Mouse (Mus musculus) CD8-positive naive resting alpha-beta T cell, adult 57 days (primary cell): Measurements from ENCODE around the gene Olfr1174-ps. TPM values are rescaled to one million over a fixed set of nuclear protein-coding genes. Genes with fewer than 3 reads are reported as not detected.

Source experiments
- total RNA-seq: library from RNA; stranded (reverse); gene quantifications from one replicate; pipeline ENCODE4 v1.2.4, GENCODE M21; 2023

Gene Olfr1174-ps
- total RNA-seq = not detected

DNA sequence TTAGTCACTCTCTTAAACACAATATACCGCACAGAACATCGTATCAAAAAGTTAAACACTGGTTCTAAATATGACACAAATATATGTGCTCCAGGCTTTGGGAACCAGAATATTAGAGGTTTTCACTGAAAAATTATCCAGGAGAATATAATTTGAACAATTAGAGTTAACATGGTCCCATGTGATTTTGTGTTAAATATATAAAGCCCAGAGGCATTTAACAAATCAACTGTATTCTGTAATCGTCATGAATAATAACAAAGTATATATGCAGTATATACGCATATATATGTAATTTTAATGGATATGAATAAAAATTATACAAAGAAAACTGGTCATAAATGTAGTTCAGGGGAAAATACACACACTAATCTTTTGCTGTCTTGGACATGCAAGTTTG lies at the start of gene Olfr1174-ps:
Olfr1174-ps (minus strand) TSS at position 101 of the 400 bp plus-strand sequence.

DNA sequence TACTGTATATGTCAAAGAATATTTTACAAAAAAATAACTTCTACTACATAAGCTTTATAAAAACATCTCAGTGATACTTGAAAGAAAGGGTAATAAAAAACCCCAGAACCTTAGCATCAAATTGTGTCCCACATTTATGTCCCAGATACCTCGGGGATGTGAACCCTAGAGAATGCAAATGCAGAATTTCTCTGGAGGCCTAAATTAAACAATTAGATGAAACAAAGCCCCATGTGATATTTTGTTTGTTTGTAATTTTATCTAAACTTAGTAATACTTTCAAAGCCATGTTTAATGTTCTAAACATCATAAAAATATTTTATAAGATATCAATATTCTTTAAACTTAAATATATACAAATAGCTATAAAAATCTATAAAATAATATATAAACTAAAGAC lies 31.5 kb upstream of the Olfr1174-ps start, which contains the start of gene Olfr1177-ps:
Olfr1177-ps (minus strand) TSS at position 101 of the 400 bp plus-strand sequence.

DNA sequence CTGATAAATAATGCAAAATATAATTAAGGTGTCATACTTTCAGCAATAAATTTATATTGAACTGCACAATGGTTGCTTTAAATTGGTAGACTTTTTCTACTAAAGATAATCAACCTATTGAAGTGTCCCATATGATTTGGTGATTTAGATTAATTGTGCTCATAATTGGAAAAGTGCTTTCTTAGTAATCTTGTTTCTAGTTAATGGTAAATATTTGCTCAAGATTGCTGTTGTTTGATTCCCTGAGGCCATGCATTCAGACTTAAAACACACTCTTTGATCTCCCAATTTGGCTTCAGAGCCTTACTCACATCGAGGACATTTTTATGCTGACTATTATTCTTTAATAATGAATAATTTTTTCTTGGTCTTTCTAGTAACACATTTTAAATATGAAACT lies 21.5 kb upstream of the Olfr1174-ps start, which contains the start of gene Olfr1176:
Olfr1176 (plus strand) TSS at position 301 of the 400 bp plus-strand sequence.

DNA sequence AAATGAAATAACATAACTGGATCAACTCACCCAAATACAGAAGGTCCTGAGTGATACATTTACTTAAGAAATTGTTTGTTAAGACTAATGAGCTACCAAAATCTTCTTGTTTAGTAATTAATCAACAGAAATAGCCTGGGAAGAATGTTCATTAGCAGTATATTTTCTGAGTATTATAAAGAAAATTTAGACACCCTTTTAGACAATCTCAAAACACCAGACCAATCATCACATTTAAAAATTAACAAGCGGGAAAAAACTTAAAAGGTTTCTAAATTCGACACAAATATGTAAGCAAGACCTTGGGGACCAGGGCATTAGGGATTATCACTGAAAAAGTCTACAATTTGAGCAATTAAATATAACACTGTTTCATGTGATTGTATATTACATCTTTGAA lies 12.2 kb upstream of the Olfr1174-ps start, which contains the start of gene Olfr1175-ps:
Olfr1175-ps (minus strand) TSS at position 101 of the 400 bp plus-strand sequence.

DNA sequence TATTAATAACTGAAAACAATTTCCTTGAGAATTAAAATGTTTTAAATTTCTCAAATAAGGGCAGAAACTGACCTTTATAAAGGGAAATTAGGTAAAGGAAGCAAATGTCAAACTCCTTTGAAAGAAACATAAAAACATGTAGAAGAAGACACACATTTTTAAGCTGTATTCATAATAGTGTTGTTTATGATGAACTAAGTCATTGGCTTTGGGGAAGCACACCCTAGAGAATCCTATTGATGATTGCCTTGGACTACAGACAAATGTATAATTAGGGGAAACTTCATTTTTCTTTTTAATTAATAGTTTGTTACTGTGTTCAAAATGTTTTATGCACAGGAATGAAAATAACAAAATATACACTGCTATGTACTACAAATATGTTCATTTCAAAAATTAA lies 35.2 kb downstream of the Olfr1174-ps start, which contains the start of gene Olfr1173:
Olfr1173 (minus strand) TSS at position 101 of the 400 bp plus-strand sequence.

Other genes with a start within 250 kb of the Olfr1174-ps start
- gene Olfr1163, start 243.3 kb downstream of the Olfr1174-ps start, total RNA-seq = not detected
- not detected for gene Olfr1164, start 221.2 kb downstream of the Olfr1174-ps start, total RNA-seq
- gene Olfr1166, start 186.9 kb downstream of the Olfr1174-ps start, total RNA-seq = not detected
- gene Olfr1167, start 159.9 kb downstream of the Olfr1174-ps start, total RNA-seq = not detected
- gene Olfr1168, start 133.3 kb downstream of the Olfr1174-ps start, total RNA-seq = not detected
- gene Olfr1170, start 86.8 kb downstream of the Olfr1174-ps start, total RNA-seq = not detected
- gene Olfr1173, start 35.3 kb downstream of the Olfr1174-ps start, total RNA-seq = not detected
- gene Olfr1175-ps, start 12.1 kb upstream of the Olfr1174-ps start, total RNA-seq = not detected
- gene Olfr1176, start 21.6 kb upstream of the Olfr1174-ps start, total RNA-seq = not detected
- gene Olfr1177-ps, start 31.4 kb upstream of the Olfr1174-ps start, total RNA-seq = not detected
- gene Olfr1178, start 71.9 kb upstream of the Olfr1174-ps start, total RNA-seq = not detected
- not detected for gene Olfr1179, start 91.3 kb upstream of the Olfr1174-ps start, total RNA-seq
- not detected for gene Olfr1180, start 104.0 kb upstream of the Olfr1174-ps start, total RNA-seq
- not detected for gene Olfr1181, start 111.0 kb upstream of the Olfr1174-ps start, total RNA-seq
- not detected for gene Gm13757, start 134.0 kb upstream of the Olfr1174-ps start, total RNA-seq
- not detected for gene Olfr1183, start 139.7 kb upstream of the Olfr1174-ps start, total RNA-seq
- not detected for gene Olfr1184, start 168.5 kb upstream of the Olfr1174-ps start, total RNA-seq
- not detected for gene Olfr1185-ps1, start 178.2 kb upstream of the Olfr1174-ps start, total RNA-seq
- not detected for gene Olfr1186, start 203.4 kb upstream of the Olfr1174-ps start, total RNA-seq
- not detected for gene Olfr1188, start 241.8 kb upstream of the Olfr1174-ps start, total RNA-seq